In the genomic region with DNA sequence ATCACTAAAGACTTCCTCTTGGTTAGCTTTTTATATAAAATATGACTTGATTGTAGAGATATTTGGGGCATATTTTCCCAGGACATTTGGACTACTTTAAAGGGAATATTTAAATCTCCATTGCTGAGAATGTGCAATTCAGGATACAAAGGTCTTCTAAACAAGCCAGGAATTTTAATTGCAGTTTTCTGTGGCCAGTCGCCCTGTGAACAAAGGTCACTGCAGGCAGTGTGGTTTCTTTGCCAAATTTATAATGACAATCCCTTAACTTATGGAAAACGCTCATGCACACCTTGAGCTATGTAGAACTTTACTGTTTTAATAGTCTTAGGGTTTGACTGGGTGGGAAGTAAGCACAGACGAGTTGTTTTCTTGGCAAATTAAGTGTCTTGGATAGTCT, we compare ENCODE assay signal across 15 mouse cellular contexts.
"Had no signal": no experiment of that assay in that cellular context is flagged by ENCODE, and none has a peak within 500 bp of the region (broad histone marks: within the 10 kb centered on the region; RNA-seq: fewer than 3 reads in every experiment).

No protein-coding gene starts in this region.

- H3K4me3 ChIP-seq: hindbrain, embryonic 15.5 days; layer of hippocampus, adult 2 months; limb, embryonic 12.5 days; liver, embryonic 15.5 days; megakaryocyte, embryonic 14.5 days had no signal

- H3K36me3 ChIP-seq: hindbrain, embryonic 15.5 days; limb, embryonic 12.5 days; liver, embryonic 15.5 days had no signal

- H3K4me1 ChIP-seq: hindbrain, embryonic 15.5 days; limb, embryonic 12.5 days; liver, embryonic 15.5 days had no signal

- H3K4me2 ChIP-seq: hindbrain, embryonic 15.5 days; limb, embryonic 12.5 days; liver, embryonic 11.5 days; liver, embryonic 15.5 days; midbrain, embryonic 11.5 days had no signal

- H3K9ac ChIP-seq: hindbrain, embryonic 15.5 days; limb, embryonic 12.5 days; liver, embryonic 15.5 days had no signal

- DNase-seq: lung, adult 2 months; lung, postnatal 10 days; right cerebral cortex, adult 18-20 months; right cerebral cortex, postnatal 25 days; thymus, postnatal 36 days had no signal

- H3K27ac ChIP-seq: hindbrain, embryonic 15.5 days; layer of hippocampus, adult 2 months; limb, embryonic 12.5 days; liver, embryonic 15.5 days; macrophage had no signal

- H3K9me3 ChIP-seq: hindbrain, embryonic 15.5 days; limb, embryonic 12.5 days; liver, embryonic 15.5 days; megakaryocyte, embryonic 14.5 days had no signal

- H3K27me3 ChIP-seq: hindbrain, embryonic 15.5 days; limb, embryonic 12.5 days; liver, embryonic 15.5 days; megakaryocyte, embryonic 14.5 days had no signal

- ATAC-seq: intestine, postnatal 0 days; midbrain, embryonic 16.5 days had no signal
